Mouse (Mus musculus) forebrain, embryonic 14.5 days (tissue): ENCODE data around the gene H2-Q10. TPM values are rescaled to one million over a fixed set of nuclear protein-coding genes. Genes with fewer than 3 reads are reported as not detected.
"Not testable (repeated sequence)": the region's sequence is repeated elsewhere in the genome, so short reads cannot be mapped to it uniquely, and the experiment has no call there.

Experiments used
- ATAC-seq: fragments of 200-750 bp; cut with Nextera tagmentation; 2 replicates; pipeline ENCODE4 v1.8.0; 2017; ENCODE audit warnings: mild to moderate bottlenecking, moderate library complexity
- DNase-seq: peaks from one replicate; pipeline ENCODE4 v3.0.0-alpha.2; 2015; ENCODE audit warnings: low spot score
- H3K27ac ChIP-seq: fragments of 300-500 bp; sonication (generic); 2 replicates; pipeline ENCODE4 v1.5.1; 2014; ENCODE audit warnings: low read depth, mild to moderate bottlenecking, control low read depth, low read length, moderate library complexity
- H3K27me3 ChIP-seq: fragments of 300-500 bp; sonication (generic); replicated peaks from 2 replicates; pipeline ENCODE4 v1.6.1; 2014; ENCODE audit warnings: low read length, control low read depth, mixed read lengths; ENCODE audit not compliant: control insufficient read depth, insufficient read depth
- H3K36me3 ChIP-seq: fragments of 300-500 bp; sonication (generic); 2 replicates; pipeline ENCODE4 v1.6.1; 2014; ENCODE audit warnings: low read length, control low read depth; ENCODE audit not compliant: control insufficient read depth, insufficient read depth
- H3K4me1 ChIP-seq: fragments of 300-500 bp; sonication (generic); 2 replicates; pipeline ENCODE4 v1.6.1; 2014; ENCODE audit warnings: antibody characterized with exemption, low read length, control low read depth; ENCODE audit not compliant: control insufficient read depth, insufficient read depth
- H3K4me2 ChIP-seq: fragments of 300-500 bp; sonication (generic); 2 replicates; pipeline ENCODE4 v1.6.1; 2014; ENCODE audit warnings: mild to moderate bottlenecking, control low read depth, low read length
- H3K4me3 ChIP-seq: fragments of 300-500 bp; sonication (generic); 2 replicates; pipeline ENCODE4 v1.5.1; 2014; ENCODE audit warnings: low read depth, low read length, control low read depth
- H3K9ac ChIP-seq: fragments of 300-500 bp; sonication (generic); 2 replicates; pipeline ENCODE4 v1.6.1; 2014; ENCODE audit warnings: mild to moderate bottlenecking, low read length, control low read depth, moderate library complexity
- H3K9me3 ChIP-seq: fragments of 300-500 bp; sonication (generic); replicated peaks from 2 replicates; pipeline ENCODE4 v1.6.1; 2016; ENCODE audit warnings: low read length, control low read depth, mixed read lengths; ENCODE audit not compliant: control insufficient read depth
- WGBS: fragments of 180-500 bp; shearing (Covaris S2); extraction: QIAGEN DNeasy Blood & Tissue Kit; methylation state at CpG from one replicate; pipeline ENCODE4 v1.1.7; 2014; 5-methylcytosine and 5-hydroxymethylcytosine counted together
- polyA plus RNA-seq: library from polyadenylated mRNA; unstranded; fragments of >200 nt; fragmentation: Nextera tagmentation; extraction: Ambion mirVana; gene quantifications from 2 replicates; pipeline ENCODE4 v1.2.1, GENCODE M21; 2014

The H2-Q10 gene
- 0.23 TPM in 1 of 2 replicates, not detected in the other for polyA plus RNA-seq

GRCm38 (mm10) chr17:35469842-35470751 lies at the start of gene H2-Q10:
Gene H2-Q10, plus strand, starts transcription at chr17:35470089.
- peaks cover 19% of the 10 kb centered on the region for H3K27me3 ChIP-seq
- DNase-seq: no peak
- ATAC-seq: no peak
- H3K4me1 ChIP-seq: no peaks in the 10 kb centered on the region
- 2% methylated on average over 66 of the region's 80 CpGs for WGBS
- no peaks in the 10 kb centered on the region for H3K9me3 ChIP-seq
- no peaks in the 10 kb centered on the region for H3K36me3 ChIP-seq
- H3K4me2 ChIP-seq: peak within 1 kb of the TSS; percentile 60
- 0 out of 2 replicates have a peak within 1 kb of the TSS, but pooled peaks have one; percentile 29 for H3K9ac ChIP-seq
- H3K27ac ChIP-seq: no peak within 1 kb of the TSS
- peak within 1 kb of the TSS; percentile 27 for H3K4me3 ChIP-seq

DNA sequence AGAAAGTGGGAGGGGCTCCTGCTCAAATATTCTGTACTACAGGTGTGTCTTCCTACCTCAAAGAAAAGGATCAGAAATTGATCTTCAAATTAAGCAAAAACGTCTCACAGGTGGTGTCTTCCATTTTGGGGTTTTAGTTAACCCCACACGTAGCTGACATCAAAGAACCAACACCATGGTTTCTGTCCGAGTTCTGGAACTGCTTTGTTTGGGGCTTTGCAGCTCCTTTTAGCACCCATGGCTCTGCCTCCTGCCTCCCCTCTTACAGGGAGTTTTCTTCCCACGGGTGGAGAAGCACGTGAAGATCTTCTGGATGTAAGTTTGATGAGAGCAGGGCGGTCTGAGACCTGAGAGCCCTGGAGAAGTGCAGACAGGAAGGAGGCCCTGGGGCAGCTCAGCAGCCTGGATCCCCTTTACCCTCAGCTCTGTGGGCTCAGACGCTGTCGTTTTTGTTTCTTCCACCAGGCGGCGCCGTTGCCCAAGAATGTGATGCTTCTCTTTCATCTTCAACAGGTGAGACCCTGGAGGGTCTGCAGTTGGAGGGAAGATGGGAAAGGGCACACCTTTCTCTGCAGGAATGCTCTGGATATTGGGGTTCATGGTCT lies 49.6 kb upstream of the H2-Q10 start:
- not testable (repeated sequence) for H3K27me3 ChIP-seq, H3K4me2 ChIP-seq, H3K9ac ChIP-seq, H3K9me3 ChIP-seq, H3K4me3 ChIP-seq, H3K27ac ChIP-seq, ATAC-seq, H3K4me1 ChIP-seq, H3K36me3 ChIP-seq
- DNase-seq: peak; percentile 37
- 16% methylated on average over 11 of the region's 11 CpGs for WGBS

- WGBS: 86% methylated on average over 4 of the region's 4 CpGs
- H3K9ac ChIP-seq, H3K27me3 ChIP-seq, ATAC-seq, H3K4me1 ChIP-seq, H3K9me3 ChIP-seq, DNase-seq, H3K27ac ChIP-seq, H3K4me2 ChIP-seq, H3K36me3 ChIP-seq, H3K4me3 ChIP-seq: not testable (repeated sequence)
These were observed 48.6 kb upstream of the H2-Q10 start for GRCm38 (mm10) chr17:35421331-35421730.

GRCm38 (mm10) chr17:35422360-35422759 lies 47.5 kb upstream of the H2-Q10 start:
- H3K4me2 ChIP-seq, H3K27ac ChIP-seq, H3K4me3 ChIP-seq, H3K27me3 ChIP-seq, H3K9ac ChIP-seq, H3K9me3 ChIP-seq, DNase-seq, H3K36me3 ChIP-seq, ATAC-seq, H3K4me1 ChIP-seq: not testable (repeated sequence)
- 90% methylated on average over 5 of the region's 5 CpGs for WGBS

GRCm38 (mm10) chr17:35423131-35423810 lies 46.6 kb upstream of the H2-Q10 start:
- not testable (repeated sequence) for H3K27ac ChIP-seq, ATAC-seq, H3K4me1 ChIP-seq, H3K4me2 ChIP-seq, H3K27me3 ChIP-seq, DNase-seq, H3K36me3 ChIP-seq, H3K9me3 ChIP-seq, H3K9ac ChIP-seq, H3K4me3 ChIP-seq
- 78% methylated on average over 3 of the region's 3 CpGs for WGBS

DNA sequence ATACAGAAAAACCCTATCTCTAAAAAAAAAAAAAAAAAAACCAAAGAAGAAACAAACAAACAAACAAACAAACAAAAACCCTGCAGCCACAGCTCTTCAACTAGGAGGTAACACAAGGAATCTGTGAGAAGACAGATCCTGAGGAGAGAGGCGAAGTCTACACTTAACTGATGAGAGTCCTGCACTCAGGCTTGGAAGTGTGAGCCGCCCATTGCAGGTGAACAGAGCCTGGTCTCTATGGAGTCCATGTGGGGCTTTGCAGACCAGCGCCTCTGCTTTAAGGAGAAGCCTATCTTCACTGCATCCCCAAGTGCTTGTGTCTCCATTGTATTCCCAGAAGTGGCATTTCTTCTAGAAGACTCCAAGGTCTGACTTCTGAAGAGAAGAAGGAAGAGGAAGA lies 45.8 kb upstream of the H2-Q10 start:
- not testable (repeated sequence) for ATAC-seq, H3K9ac ChIP-seq, H3K4me3 ChIP-seq, H3K36me3 ChIP-seq, H3K9me3 ChIP-seq, H3K27me3 ChIP-seq, H3K27ac ChIP-seq, H3K4me2 ChIP-seq, DNase-seq, H3K4me1 ChIP-seq
- WGBS: 85% methylated on average over 3 of the region's 3 CpGs

- H3K27ac ChIP-seq, H3K36me3 ChIP-seq, H3K27me3 ChIP-seq, H3K4me1 ChIP-seq, H3K9me3 ChIP-seq: not testable (repeated sequence)
- DNase-seq (peak; percentile 34), ATAC-seq (peak; percentile 42; the same call in 1 of the 2 replicates)
- 2% methylated on average over 49 of the region's 66 CpGs for WGBS
- Histone ChIP-seq H3K4me3 (peak within 1 kb of the TSS; percentile 27), H3K4me2 (peak within 1 kb of the TSS; percentile 49), H3K9ac (peak within 1 kb of the TSS; percentile 29; the same call in 1 of the 2 replicates)
These were observed 45.1 kb upstream of the H2-Q10 start, which contains the start of gene H2-Q6 for GRCm38 (mm10) chr17:35424624-35425416. Gene H2-Q6, plus strand, starts transcription at chr17:35424850.

- H3K36me3 ChIP-seq, H3K4me1 ChIP-seq, ATAC-seq, H3K9ac ChIP-seq, H3K9me3 ChIP-seq, H3K27ac ChIP-seq, H3K27me3 ChIP-seq, DNase-seq, H3K4me3 ChIP-seq: not testable (repeated sequence)
- whole genome bisulfite sequencing: 13% methylated on average over 28 of the region's 28 CpGs
- peak overlapping the region; percentile 49 for H3K4me2 ChIP-seq
These were observed 44.4 kb upstream of the H2-Q10 start for GRCm38 (mm10) chr17:35425474-35425873.
